Mouse (Mus musculus) forebrain, embryonic 14.5 days (tissue): Measurements from ENCODE around the gene Wdr93. TPM values are rescaled to one million over a fixed set of nuclear protein-coding genes. Genes with fewer than 3 reads are reported as not detected.

Source experiments
- ATAC-seq: fragments of 200-750 bp; cut with Nextera tagmentation; 2 replicates; pipeline ENCODE4 v1.8.0; 2017; ENCODE audit warnings: mild to moderate bottlenecking, moderate library complexity
- DNase-seq: peaks from one replicate; pipeline ENCODE4 v3.0.0-alpha.2; 2015; ENCODE audit warnings: low spot score
- H3K27ac ChIP-seq: fragments of 300-500 bp; sonication (generic); 2 replicates; pipeline ENCODE4 v1.5.1; 2014; ENCODE audit warnings: low read depth, mild to moderate bottlenecking, control low read depth, low read length, moderate library complexity
- H3K27me3 ChIP-seq: fragments of 300-500 bp; sonication (generic); replicated peaks from 2 replicates; pipeline ENCODE4 v1.6.1; 2014; ENCODE audit warnings: low read length, control low read depth, mixed read lengths; ENCODE audit not compliant: control insufficient read depth, insufficient read depth
- H3K36me3 ChIP-seq: fragments of 300-500 bp; sonication (generic); 2 replicates; pipeline ENCODE4 v1.6.1; 2014; ENCODE audit warnings: low read length, control low read depth; ENCODE audit not compliant: control insufficient read depth, insufficient read depth
- H3K4me1 ChIP-seq: fragments of 300-500 bp; sonication (generic); 2 replicates; pipeline ENCODE4 v1.6.1; 2014; ENCODE audit warnings: antibody characterized with exemption, low read length, control low read depth; ENCODE audit not compliant: control insufficient read depth, insufficient read depth
- H3K4me2 ChIP-seq: fragments of 300-500 bp; sonication (generic); 2 replicates; pipeline ENCODE4 v1.6.1; 2014; ENCODE audit warnings: mild to moderate bottlenecking, control low read depth, low read length
- H3K4me3 ChIP-seq: fragments of 300-500 bp; sonication (generic); 2 replicates; pipeline ENCODE4 v1.5.1; 2014; ENCODE audit warnings: low read depth, low read length, control low read depth
- H3K9ac ChIP-seq: fragments of 300-500 bp; sonication (generic); 2 replicates; pipeline ENCODE4 v1.6.1; 2014; ENCODE audit warnings: mild to moderate bottlenecking, low read length, control low read depth, moderate library complexity
- H3K9me3 ChIP-seq: fragments of 300-500 bp; sonication (generic); replicated peaks from 2 replicates; pipeline ENCODE4 v1.6.1; 2016; ENCODE audit warnings: low read length, control low read depth, mixed read lengths; ENCODE audit not compliant: control insufficient read depth
- WGBS: fragments of 180-500 bp; shearing (Covaris S2); extraction: QIAGEN DNeasy Blood & Tissue Kit; methylation state at CpG from one replicate; pipeline ENCODE4 v1.1.7; 2014; 5-methylcytosine and 5-hydroxymethylcytosine counted together
- polyA plus RNA-seq: library from polyadenylated mRNA; unstranded; fragments of >200 nt; fragmentation: Nextera tagmentation; extraction: Ambion mirVana; gene quantifications from 2 replicates; pipeline ENCODE4 v1.2.1, GENCODE M21; 2014

Gene Wdr93
- polyA plus RNA-seq, 1 experiment from 2014 or later = 0.46 TPM

- H3K9ac ChIP-seq = no peak overlapping the region
- WGBS = 82% methylated on average over 4 of the region's 4 CpGs
- no peak for DNase-seq
- H3K27ac ChIP-seq = no peak overlapping the region
- peaks cover 6% of the 10 kb centered on the region for H3K4me1 ChIP-seq
- ATAC-seq = no peak
- H3K27me3 ChIP-seq = no peaks in the 10 kb centered on the region
- no peaks in the 10 kb centered on the region for H3K9me3 ChIP-seq
- peaks cover 17% of the 10 kb centered on the region for H3K36me3 ChIP-seq
- H3K4me3 ChIP-seq = no peak overlapping the region
- H3K4me2 ChIP-seq = no peak overlapping the region
These were observed 2.7 kb upstream of the Wdr93 start for GRCm38 (mm10) chr7:79740279-79740678.

- Histone ChIP-seq H3K4me3 (peak overlapping the region; percentile 69), H3K4me1 (peaks cover 6% of the 10 kb centered on the region), H3K9me3 (no peaks in the 10 kb centered on the region), H3K27me3 (no peaks in the 10 kb centered on the region), H3K36me3 (peaks cover 5% of the 10 kb centered on the region), H3K9ac (peak overlapping the region; percentile 70), H3K4me2 (peak overlapping the region; percentile 97), H3K27ac (no peak overlapping the region)
- WGBS = 22% methylated on average over 11 of the region's 11 CpGs
- ATAC-seq = no peak
- DNase-seq = no peak
These were observed 695 bp upstream of the Wdr93 start for GRCm38 (mm10) chr7:79742277-79742658.

GRCm38 (mm10) chr7:79744051-79744450, 1.1 kb downstream of the Wdr93 start:
- ATAC-seq (no peak), DNase-seq (no peak)
- H3K9me3 ChIP-seq = no peaks in the 10 kb centered on the region
- no peak overlapping the region for H3K27ac ChIP-seq
- H3K4me3 ChIP-seq = no peak overlapping the region
- H3K9ac ChIP-seq = no peak overlapping the region
- H3K36me3 ChIP-seq = no peaks in the 10 kb centered on the region
- no peaks in the 10 kb centered on the region for H3K27me3 ChIP-seq
- H3K4me1 ChIP-seq = peaks cover 6% of the 10 kb centered on the region
- WGBS = 91% methylated on average over 9 of the region's 9 CpGs
- no peak overlapping the region for H3K4me2 ChIP-seq

GRCm38 (mm10) chr7:79744585-79744984, 1.6 kb downstream of the Wdr93 start:
- Histone ChIP-seq H3K36me3 (no peaks in the 10 kb centered on the region), H3K9ac (no peak overlapping the region), H3K4me2 (no peak overlapping the region), H3K27me3 (no peaks in the 10 kb centered on the region), H3K27ac (no peak overlapping the region), H3K9me3 (no peaks in the 10 kb centered on the region), H3K4me3 (no peak overlapping the region), H3K4me1 (peaks cover 6% of the 10 kb centered on the region)
- ATAC-seq (no peak), DNase-seq (no peak)
- 86% methylated on average over 5 of the region's 5 CpGs for WGBS

GRCm38 (mm10) chr7:79747659-79748058, 4.7 kb downstream of the Wdr93 start:
- Histone ChIP-seq H3K4me1 (peaks cover 3% of the 10 kb centered on the region), H3K27ac (no peak overlapping the region), H3K4me3 (no peak overlapping the region), H3K9me3 (no peaks in the 10 kb centered on the region), H3K36me3 (no peaks in the 10 kb centered on the region), H3K27me3 (no peaks in the 10 kb centered on the region), H3K4me2 (no peak overlapping the region), H3K9ac (no peak overlapping the region)
- ATAC-seq (no peak), DNase-seq (no peak)
- 83% methylated on average over 6 of the region's 6 CpGs for WGBS

GRCm38 (mm10) chr7:79749511-79749910, 6.5 kb downstream of the Wdr93 start:
- no peak for ATAC-seq
- no peaks in the 10 kb centered on the region for H3K27me3 ChIP-seq
- H3K36me3 ChIP-seq = no peaks in the 10 kb centered on the region
- H3K4me2 ChIP-seq = no peak overlapping the region
- WGBS = 88% methylated on average over 6 of the region's 6 CpGs
- no peak overlapping the region for H3K9ac ChIP-seq
- no peak overlapping the region for H3K27ac ChIP-seq
- no peaks in the 10 kb centered on the region for H3K4me1 ChIP-seq
- no peak for DNase-seq
- no peaks in the 10 kb centered on the region for H3K9me3 ChIP-seq
- no peak overlapping the region for H3K4me3 ChIP-seq

GRCm38 (mm10) chr7:79756334-79756733, 13.4 kb downstream of the Wdr93 start:
- no peaks in the 10 kb centered on the region for H3K27me3 ChIP-seq
- no peaks in the 10 kb centered on the region for H3K4me1 ChIP-seq
- H3K9ac ChIP-seq = no peak overlapping the region
- H3K27ac ChIP-seq = no peak overlapping the region
- WGBS = 49% methylated on average over 2 of the region's 2 CpGs
- H3K4me2 ChIP-seq = no peak overlapping the region
- no peak overlapping the region for H3K4me3 ChIP-seq
- no peak for ATAC-seq
- DNase-seq = no peak
- H3K36me3 ChIP-seq = no peaks in the 10 kb centered on the region
- H3K9me3 ChIP-seq = no peaks in the 10 kb centered on the region

- Histone ChIP-seq H3K9ac (no peak overlapping the region), H3K27me3 (no peaks in the 10 kb centered on the region), H3K4me3 (no peak overlapping the region), H3K36me3 (no peaks in the 10 kb centered on the region), H3K4me1 (no peaks in the 10 kb centered on the region), H3K4me2 (no peak overlapping the region), H3K9me3 (no peaks in the 10 kb centered on the region), H3K27ac (no peak overlapping the region)
- DNase-seq (no peak), ATAC-seq (no peak)
- 85% methylated on average over 6 of the region's 6 CpGs for WGBS
These were observed 15.2 kb downstream of the Wdr93 start for GRCm38 (mm10) chr7:79758176-79758575.

- Histone ChIP-seq H3K36me3 (no peaks in the 10 kb centered on the region), H3K9me3 (no peaks in the 10 kb centered on the region), H3K4me2 (no peak overlapping the region), H3K4me1 (no peaks in the 10 kb centered on the region), H3K27me3 (no peaks in the 10 kb centered on the region), H3K27ac (no peak overlapping the region), H3K4me3 (no peak overlapping the region), H3K9ac (no peak overlapping the region)
- DNase-seq (no peak), ATAC-seq (no peak)
These were observed 16.8 kb downstream of the Wdr93 start for GRCm38 (mm10) chr7:79759766-79760165.
